Mouse (Mus musculus) forebrain, embryonic 14.5 days (tissue): Measurements from ENCODE around the gene Scaf11. TPM values are rescaled to one million over a fixed set of nuclear protein-coding genes. Genes with fewer than 3 reads are reported as not detected.

Experiments used
- ATAC-seq: fragments of 200-750 bp; cut with Nextera tagmentation; 2 replicates; pipeline ENCODE4 v1.8.0; 2017; ENCODE audit warnings: mild to moderate bottlenecking, moderate library complexity
- DNase-seq: peaks from one replicate; pipeline ENCODE4 v3.0.0-alpha.2; 2015; ENCODE audit warnings: low spot score
- H3K27ac ChIP-seq: fragments of 300-500 bp; sonication (generic); 2 replicates; pipeline ENCODE4 v1.5.1; 2014; ENCODE audit warnings: low read depth, mild to moderate bottlenecking, control low read depth, low read length, moderate library complexity
- H3K27me3 ChIP-seq: fragments of 300-500 bp; sonication (generic); replicated peaks from 2 replicates; pipeline ENCODE4 v1.6.1; 2014; ENCODE audit warnings: low read length, control low read depth, mixed read lengths; ENCODE audit not compliant: control insufficient read depth, insufficient read depth
- H3K36me3 ChIP-seq: fragments of 300-500 bp; sonication (generic); 2 replicates; pipeline ENCODE4 v1.6.1; 2014; ENCODE audit warnings: low read length, control low read depth; ENCODE audit not compliant: control insufficient read depth, insufficient read depth
- H3K4me1 ChIP-seq: fragments of 300-500 bp; sonication (generic); 2 replicates; pipeline ENCODE4 v1.6.1; 2014; ENCODE audit warnings: antibody characterized with exemption, low read length, control low read depth; ENCODE audit not compliant: control insufficient read depth, insufficient read depth
- H3K4me2 ChIP-seq: fragments of 300-500 bp; sonication (generic); 2 replicates; pipeline ENCODE4 v1.6.1; 2014; ENCODE audit warnings: mild to moderate bottlenecking, control low read depth, low read length
- H3K4me3 ChIP-seq: fragments of 300-500 bp; sonication (generic); 2 replicates; pipeline ENCODE4 v1.5.1; 2014; ENCODE audit warnings: low read depth, low read length, control low read depth
- H3K9ac ChIP-seq: fragments of 300-500 bp; sonication (generic); 2 replicates; pipeline ENCODE4 v1.6.1; 2014; ENCODE audit warnings: mild to moderate bottlenecking, low read length, control low read depth, moderate library complexity
- H3K9me3 ChIP-seq: fragments of 300-500 bp; sonication (generic); replicated peaks from 2 replicates; pipeline ENCODE4 v1.6.1; 2016; ENCODE audit warnings: low read length, control low read depth, mixed read lengths; ENCODE audit not compliant: control insufficient read depth
- WGBS: fragments of 180-500 bp; shearing (Covaris S2); extraction: QIAGEN DNeasy Blood & Tissue Kit; methylation state at CpG from one replicate; pipeline ENCODE4 v1.1.7; 2014; 5-methylcytosine and 5-hydroxymethylcytosine counted together
- polyA plus RNA-seq: library from polyadenylated mRNA; unstranded; fragments of >200 nt; fragmentation: Nextera tagmentation; extraction: Ambion mirVana; gene quantifications from 2 replicates; pipeline ENCODE4 v1.2.1, GENCODE M21; 2014

Scaf11 gene
- polyA plus RNA-seq, 1 experiment from 2014 or later: 50.1 TPM

DNA sequence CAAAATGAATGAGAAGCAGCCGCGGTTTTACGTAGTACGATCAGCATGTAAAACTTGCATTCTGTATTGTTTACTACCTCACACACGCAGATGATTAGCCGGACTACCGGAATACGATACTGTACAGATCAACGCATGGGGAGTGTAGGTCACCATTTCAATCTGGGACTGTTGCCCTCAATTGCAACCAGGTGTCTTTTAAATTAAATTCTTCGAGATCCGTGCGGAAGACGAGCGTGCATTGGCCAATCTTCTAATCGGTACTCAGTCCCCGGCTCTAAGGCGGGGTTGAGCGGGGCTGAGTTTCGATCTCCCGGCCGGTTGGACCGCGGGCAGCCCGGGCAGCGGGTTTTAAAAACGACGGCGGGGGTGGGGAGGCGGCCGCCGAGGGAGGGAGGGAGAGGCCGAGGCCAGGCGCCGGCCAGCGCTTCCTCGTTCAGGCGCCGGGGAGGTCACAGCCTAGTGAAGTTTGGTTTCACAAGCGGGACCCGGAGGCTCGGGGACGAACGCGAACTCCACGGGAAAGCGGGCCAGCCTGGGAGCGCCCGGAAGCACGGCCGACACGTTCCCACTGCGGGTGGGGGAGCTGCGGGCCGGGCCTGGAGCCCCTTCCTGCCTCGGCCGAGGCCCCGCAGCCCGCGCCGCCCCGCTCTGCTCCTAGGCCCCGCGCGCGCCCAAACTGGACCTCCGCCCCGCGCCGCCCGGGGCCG lies 747 bp downstream of the Scaf11 start:
- no peaks in the 10 kb centered on the region for H3K36me3 ChIP-seq
- peaks cover 6% of the 10 kb centered on the region; the same call in 1 of the 2 replicates for H3K4me1 ChIP-seq
- peak overlapping the region; percentile 71 for H3K4me2 ChIP-seq
- DNase-seq: peak; percentile 46
- peak overlapping the region; percentile 85 for H3K9ac ChIP-seq
- peak overlapping the region; percentile 97 for H3K27ac ChIP-seq
- under 1% methylated on average over 44 of the region's 71 CpGs for WGBS
- H3K9me3 ChIP-seq: no peaks in the 10 kb centered on the region
- peak overlapping the region; percentile 83 for H3K4me3 ChIP-seq
- ATAC-seq: peak; percentile 44
- no peaks in the 10 kb centered on the region for H3K27me3 ChIP-seq

DNA sequence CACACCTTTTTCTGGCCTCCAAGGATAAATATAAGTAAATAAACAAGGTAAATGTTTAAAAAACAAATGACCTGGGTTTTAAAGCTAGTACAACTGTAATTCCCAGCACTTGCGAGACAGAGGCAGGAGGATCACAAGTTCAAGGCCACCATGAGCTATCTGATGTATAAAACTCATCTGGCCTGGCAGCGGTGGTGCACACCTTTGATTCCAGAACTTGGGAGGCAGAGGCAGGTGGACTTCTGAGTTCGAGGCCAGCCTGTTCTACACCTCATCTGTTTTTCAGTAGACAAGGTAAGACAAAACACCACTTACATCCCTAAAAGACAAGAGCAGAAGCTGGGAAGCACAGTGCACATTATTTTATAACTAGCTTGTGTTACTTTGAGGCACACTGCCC lies 2.4 kb downstream of the Scaf11 start:
- Histone ChIP-seq H3K9ac (no peak overlapping the region), H3K9me3 (no peaks in the 10 kb centered on the region), H3K27me3 (no peaks in the 10 kb centered on the region), H3K36me3 (no peaks in the 10 kb centered on the region), H3K27ac (no peak overlapping the region), H3K4me3 (no peak overlapping the region), H3K4me2 (no peak overlapping the region), H3K4me1 (peaks cover 6% of the 10 kb centered on the region; the same call in 1 of the 2 replicates)
- DNase-seq (no peak), ATAC-seq (no peak)
- 93% methylated on average over 3 of the region's 3 CpGs for WGBS

DNA sequence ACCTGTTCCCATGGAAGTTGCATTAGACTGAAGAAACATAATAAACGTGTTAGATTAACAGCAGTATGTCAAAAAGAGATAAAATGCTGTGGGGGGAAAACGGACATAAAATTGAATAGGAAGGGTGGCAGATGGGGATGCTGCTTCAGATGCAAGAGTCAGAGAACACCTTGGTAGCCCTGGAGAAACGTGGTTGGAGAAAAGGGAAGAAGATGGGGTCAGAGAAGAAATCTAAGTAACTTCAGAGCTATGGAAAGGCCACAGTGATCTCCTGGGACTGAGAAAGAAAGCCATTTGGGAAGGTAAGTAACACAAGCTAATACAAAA lies 3.3 kb downstream of the Scaf11 start:
- no peaks in the 10 kb centered on the region for H3K9me3 ChIP-seq
- peaks cover 6% of the 10 kb centered on the region; the same call in 1 of the 2 replicates for H3K4me1 ChIP-seq
- ATAC-seq (no peak), DNase-seq (no peak)
- H3K36me3 ChIP-seq: no peaks in the 10 kb centered on the region
- no peak overlapping the region for H3K27ac ChIP-seq
- no peak overlapping the region for H3K9ac ChIP-seq
- H3K27me3 ChIP-seq: no peaks in the 10 kb centered on the region
- H3K4me2 ChIP-seq: no peak overlapping the region
- 78% methylated on average over 3 of the region's 3 CpGs for WGBS
- no peak overlapping the region for H3K4me3 ChIP-seq

DNA sequence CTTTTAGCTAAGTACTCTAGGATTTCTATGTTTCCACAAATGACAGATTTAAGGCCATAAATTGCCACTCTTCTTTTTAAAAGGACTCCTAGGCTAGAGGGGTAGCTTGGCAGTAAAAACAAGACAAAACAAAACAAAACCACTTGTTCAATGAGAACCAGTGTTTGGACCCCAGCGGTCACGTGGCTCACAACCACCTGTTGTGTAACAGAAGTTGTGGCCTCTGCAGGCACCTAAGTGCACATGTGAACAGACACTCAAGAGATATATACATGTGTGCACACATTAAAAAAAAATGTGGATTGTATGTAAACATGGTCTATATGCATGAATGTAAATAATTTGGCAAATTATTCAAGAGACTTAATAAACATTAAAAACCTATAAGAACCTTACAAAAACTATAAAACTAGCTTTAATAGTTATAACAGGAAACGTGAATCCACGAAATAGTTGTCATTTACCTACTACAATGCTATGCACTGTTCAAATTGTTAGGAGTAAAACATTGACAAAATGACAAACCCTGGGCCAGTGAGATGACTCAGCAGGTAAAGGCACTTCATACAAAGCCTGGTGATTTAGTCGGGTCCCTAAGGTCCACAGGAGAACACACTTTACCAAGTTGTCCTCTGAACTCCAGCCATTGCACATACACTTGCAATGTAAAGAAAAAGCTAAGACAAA lies 3.8 kb downstream of the Scaf11 start:
- Histone ChIP-seq H3K4me1 (peaks cover 2% of the 10 kb centered on the region; the same call in 1 of the 2 replicates), H3K4me2 (no peak overlapping the region), H3K4me3 (no peak overlapping the region), H3K27ac (no peak overlapping the region), H3K9ac (no peak overlapping the region), H3K27me3 (no peaks in the 10 kb centered on the region), H3K9me3 (no peaks in the 10 kb centered on the region), H3K36me3 (0 out of 2 replicates have a peak, but pooled peaks cover 1% of the 10 kb centered on the region)
- DNase-seq (no peak), ATAC-seq (no peak)
- 83% methylated on average over 5 of the region's 5 CpGs for WGBS

DNA sequence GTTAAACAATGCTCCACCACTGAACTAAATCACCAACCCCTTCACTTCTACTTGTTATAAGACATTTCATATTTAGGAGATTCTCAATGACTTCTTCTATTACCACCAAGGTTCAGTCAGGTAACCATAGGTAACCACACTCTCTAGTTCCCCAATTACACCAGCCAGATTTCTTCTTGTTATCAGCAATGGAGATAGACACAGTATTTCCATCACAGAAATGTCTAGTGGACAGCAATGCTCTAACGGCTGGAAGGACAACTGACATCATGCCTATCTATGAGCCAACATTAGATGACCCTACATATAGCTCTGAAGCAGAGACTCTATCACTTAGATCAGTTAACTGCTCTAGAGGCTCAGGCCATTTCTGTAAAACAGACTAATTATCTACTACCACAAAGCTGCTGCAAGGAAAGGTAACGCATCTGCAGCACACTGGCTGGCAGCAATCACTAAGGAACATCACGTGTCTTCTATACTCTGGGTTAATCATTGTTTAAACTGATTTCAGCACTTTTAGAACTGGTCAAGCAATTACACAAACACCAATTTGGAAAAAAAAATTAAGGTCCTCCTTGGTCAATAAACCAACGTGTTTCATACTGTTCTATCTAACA lies 4.9 kb downstream of the Scaf11 start:
- no peak overlapping the region for H3K9ac ChIP-seq
- H3K27ac ChIP-seq: no peak overlapping the region
- ATAC-seq: no peak
- no peaks in the 10 kb centered on the region; the same call in 1 of the 2 replicates for H3K4me1 ChIP-seq
- H3K9me3 ChIP-seq: no peaks in the 10 kb centered on the region
- 82% methylated on average over 4 of the region's 4 CpGs for WGBS
- H3K36me3 ChIP-seq: 0 out of 2 replicates have a peak, but pooled peaks cover 6% of the 10 kb centered on the region
- DNase-seq: no peak
- H3K4me2 ChIP-seq: no peak overlapping the region
- H3K4me3 ChIP-seq: no peak overlapping the region
- H3K27me3 ChIP-seq: no peaks in the 10 kb centered on the region

DNA sequence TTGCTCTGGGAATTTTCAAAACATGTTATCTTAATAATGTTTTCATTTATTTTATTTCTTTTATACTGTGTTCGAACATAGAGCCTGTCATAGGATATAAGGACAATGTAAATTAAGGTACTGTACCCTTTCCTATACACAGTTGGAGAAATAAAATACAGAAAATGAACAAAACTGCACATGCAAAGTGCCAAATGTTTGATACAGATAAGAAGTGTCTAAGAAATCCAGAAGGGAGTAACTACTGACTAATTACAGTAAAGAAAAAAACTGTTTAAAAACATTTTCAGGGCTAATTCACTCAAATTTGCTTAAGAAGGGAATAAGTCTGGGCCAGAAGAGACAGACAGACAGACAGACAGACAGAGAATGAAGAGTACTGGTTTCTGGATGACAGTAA lies 7.3 kb downstream of the Scaf11 start:
- DNase-seq: no peak
- WGBS: 92% methylated on average over 1 of the region's 1 CpGs
- no peak overlapping the region for H3K9ac ChIP-seq
- H3K4me2 ChIP-seq: no peak overlapping the region
- H3K27me3 ChIP-seq: no peaks in the 10 kb centered on the region
- H3K9me3 ChIP-seq: no peaks in the 10 kb centered on the region
- no peaks in the 10 kb centered on the region for H3K4me1 ChIP-seq
- no peak overlapping the region for H3K4me3 ChIP-seq
- ATAC-seq: no peak
- H3K36me3 ChIP-seq: 0 out of 2 replicates have a peak, but pooled peaks cover 10% of the 10 kb centered on the region
- no peak overlapping the region for H3K27ac ChIP-seq

DNA sequence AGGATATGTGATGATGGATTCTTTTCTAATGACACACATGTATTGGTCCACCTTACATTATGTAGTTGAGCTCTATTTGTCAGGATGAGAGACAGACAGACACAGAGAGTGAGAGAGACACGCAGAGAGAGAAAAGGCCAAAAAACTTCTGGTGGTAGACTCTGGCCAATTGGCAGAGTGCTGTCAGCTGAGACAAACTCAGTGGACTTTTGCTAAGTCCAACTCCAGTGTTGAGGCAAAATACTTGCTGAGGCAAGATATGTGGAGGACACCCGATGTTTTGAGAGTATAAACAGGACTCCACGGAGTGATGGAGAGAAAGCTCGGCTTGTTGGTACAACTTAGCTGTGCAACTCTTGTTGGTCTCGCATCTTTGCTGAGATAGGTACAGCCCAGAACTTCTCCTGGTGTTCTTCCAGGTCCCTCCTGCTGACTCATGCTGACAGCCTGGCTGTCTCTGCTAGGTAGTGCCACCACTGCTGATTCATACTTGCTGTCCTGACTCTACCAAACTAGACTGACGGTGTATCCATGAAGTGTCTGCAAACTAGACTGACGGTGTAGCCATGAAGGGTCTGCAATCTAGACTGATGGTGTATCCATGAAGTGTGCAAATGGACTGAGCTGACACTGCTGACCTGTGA lies 11.9 kb downstream of the Scaf11 start:
- Histone ChIP-seq H3K9ac (no peak overlapping the region), H3K4me1 (no peaks in the 10 kb centered on the region)
- WGBS: 96% methylated on average over 7 of the region's 7 CpGs

DNA sequence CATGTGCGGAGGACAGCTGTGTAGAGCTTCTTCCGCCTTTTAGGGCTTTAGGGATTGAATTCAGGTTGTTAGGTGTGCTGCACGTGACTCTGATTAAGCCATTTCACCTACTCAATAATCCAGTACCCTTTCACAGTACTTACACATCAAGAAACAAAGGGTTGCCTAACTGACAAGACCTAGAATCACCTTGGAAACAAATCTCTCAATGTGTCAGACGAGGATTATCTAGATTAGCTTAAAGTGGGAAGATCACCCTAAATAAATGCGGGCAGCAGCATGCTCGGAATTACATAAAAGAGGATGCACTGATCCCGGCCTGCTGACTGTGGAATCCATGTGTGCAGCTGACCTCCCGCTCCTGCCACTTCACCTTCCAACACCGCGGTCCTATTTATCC lies 13.9 kb downstream of the Scaf11 start:
- Histone ChIP-seq H3K4me2 (no peak overlapping the region), H3K4me3 (no peak overlapping the region), H3K9me3 (no peaks in the 10 kb centered on the region), H3K4me1 (no peaks in the 10 kb centered on the region), H3K9ac (no peak overlapping the region), H3K27me3 (no peaks in the 10 kb centered on the region), H3K27ac (no peak overlapping the region), H3K36me3 (peaks cover 30% of the 10 kb centered on the region)
- ATAC-seq (no peak), DNase-seq (no peak)
- WGBS: 68% methylated on average over 10 of the region's 10 CpGs

More for the DNA sequence above, 11.9 kb downstream of the Scaf11 start:
- Histone ChIP-seq H3K9me3 (no peaks in the 10 kb centered on the region), H3K27me3 (no peaks in the 10 kb centered on the region), H3K4me2 (no peak overlapping the region), H3K36me3 (peaks cover 27% of the 10 kb centered on the region), H3K27ac (no peak overlapping the region), H3K4me3 (no peak overlapping the region)
- ATAC-seq (no peak), DNase-seq (no peak)
